Mouse (Mus musculus) thymus, adult 2 months (tissue): ENCODE results near the gene Lrrn4cl. TPM values are rescaled to one million over a fixed set of nuclear protein-coding genes. Genes with fewer than 3 reads are reported as not detected.
A peak's percentile ranks its signal among the peaks of the same experiment; 100 is the strongest.
"Not testable (repeated sequence)": the region's sequence is repeated elsewhere in the genome, so short reads cannot be mapped to it uniquely, and the experiment has no call there.

Experiments
- DNase-seq: peaks from one replicate; pipeline ENCODE4 v3.0.0; 2021
- H3K27ac ChIP-seq: fragments of 200-500 bp; 2 replicates; pipeline ENCODE4 v1.5.1; 2012; ENCODE audit warnings: low read length, control low read depth; ENCODE audit not compliant: control insufficient read depth, insufficient read depth
- H3K27me3 ChIP-seq: fragments of 200-500 bp; 2 replicates; pipeline ENCODE4 v1.6.1; 2012; ENCODE audit warnings: mild to moderate bottlenecking, low read length, moderate library complexity, mixed read lengths; ENCODE audit not compliant: control insufficient read depth, insufficient read depth
- H3K36me3 ChIP-seq: fragments of 200-500 bp; 2 replicates; pipeline ENCODE4 v1.6.1; 2012; ENCODE audit warnings: mild to moderate bottlenecking, low read length, moderate library complexity; ENCODE audit not compliant: control insufficient read depth, insufficient read depth
- H3K4me1 ChIP-seq: fragments of 200-500 bp; replicated peaks from 2 replicates; pipeline ENCODE4 v1.6.1; 2012; ENCODE audit warnings: low read length; ENCODE audit not compliant: control insufficient read depth, insufficient read depth
- H3K4me3 ChIP-seq: fragments of 200-500 bp; 2 replicates; pipeline ENCODE4 v1.5.1; 2012; ENCODE audit warnings: mild to moderate bottlenecking, low read length, control low read depth, moderate library complexity; ENCODE audit not compliant: control insufficient read depth, insufficient read depth
- CTCF ChIP-seq: fragments of 200-500 bp; IDR thresholded peaks from 2 replicates; pipeline ENCODE4 v1.5.1; 2012; ENCODE audit warnings: mild to moderate bottlenecking, control low read depth, low read length, moderate library complexity, borderline replicate concordance; ENCODE audit not compliant: control insufficient read depth, poor library complexity, insufficient read depth; ENCODE audit errors: extremely low read depth
- POLR2A ChIP-seq: fragments of 200-500 bp; IDR thresholded peaks from 2 replicates; pipeline ENCODE4 v1.6.1; 2012; ENCODE audit warnings: mild to moderate bottlenecking, low read length, control low read depth, moderate library complexity; ENCODE audit not compliant: control insufficient read depth, poor library complexity, insufficient read depth; ENCODE audit errors: extremely low read depth
- WGBS: fragments of 180-500 bp; shearing (Covaris S2); methylation state at CpG from one replicate; pipeline ENCODE4 v1.1.7; 2018; 5-methylcytosine and 5-hydroxymethylcytosine counted together
- polyA plus RNA-seq: library from polyadenylated mRNA; depleted of rRNA; stranded (reverse); fragments of >200 nt; gene quantifications from 2 replicates; pipeline ENCODE4 v1.2.3, GENCODE M21; 2012

The Lrrn4cl gene
- polyA plus RNA-seq, 1 experiment, result 1.3 TPM

GRCm38 (mm10) chr19:8822696-8823095, 27.9 kb upstream of the Lrrn4cl start:
- Histone ChIP-seq H3K36me3 (peaks cover 48% of the 10 kb centered on the region), H3K4me3 (no peak overlapping the region), H3K27ac (no peak overlapping the region), H3K27me3 (no peaks in the 10 kb centered on the region), H3K4me1 (peaks cover 8% of the 10 kb centered on the region)
- 97% methylated on average over 8 of the region's 8 CpGs for WGBS
- TF ChIP-seq POLR2A (no peak), CTCF (no peak)
- DNase-seq, result no peak

- DNase-seq, result no peak
- no peak within 1 kb of the TSS for H3K4me3 ChIP-seq
- H3K27me3 ChIP-seq, result no peaks in the 10 kb centered on the region
- TF ChIP-seq POLR2A (no peak), CTCF (no peak)
- WGBS, result 61% methylated on average over 8 of the region's 8 CpGs
- H3K4me1 ChIP-seq, result no peaks in the 10 kb centered on the region
- no peak within 1 kb of the TSS for H3K27ac ChIP-seq
- peaks cover 97% of the 10 kb centered on the region for H3K36me3 ChIP-seq
Measured at GRCm38 (mm10) chr19:8829660-8830059, 20.9 kb upstream of the Lrrn4cl start, which contains the start of gene AC129217.1. Gene AC129217.1, plus strand, starts transcription at chr19:8829773.

- Histone ChIP-seq H3K4me1 (no peaks in the 10 kb centered on the region), H3K36me3 (peaks cover 88% of the 10 kb centered on the region), H3K27ac (no peak overlapping the region), H3K4me3 (no peak overlapping the region), H3K27me3 (no peaks in the 10 kb centered on the region)
- no peak for DNase-seq
- WGBS, result 98% methylated on average over 8 of the region's 8 CpGs
- TF ChIP-seq CTCF (no peak), POLR2A (no peak)
Measured at GRCm38 (mm10) chr19:8830664-8831063, 19.9 kb upstream of the Lrrn4cl start.

GRCm38 (mm10) chr19:8831262-8831661, 19.3 kb upstream of the Lrrn4cl start:
- H3K4me1 ChIP-seq, result no peaks in the 10 kb centered on the region
- TF ChIP-seq POLR2A (no peak), CTCF (no peak)
- H3K27ac ChIP-seq, result no peak overlapping the region
- no peak overlapping the region for H3K4me3 ChIP-seq
- 96% methylated on average over 11 of the region's 11 CpGs for WGBS
- H3K27me3 ChIP-seq, result no peaks in the 10 kb centered on the region
- no peak for DNase-seq
- peaks cover 82% of the 10 kb centered on the region for H3K36me3 ChIP-seq

GRCm38 (mm10) chr19:8832971-8833370, 17.6 kb upstream of the Lrrn4cl start:
- Histone ChIP-seq H3K36me3 (peaks cover 65% of the 10 kb centered on the region), H3K4me3 (no peak overlapping the region), H3K27me3 (no peaks in the 10 kb centered on the region), H3K27ac (no peak overlapping the region), H3K4me1 (peaks cover under 1% of the 10 kb centered on the region)
- no peak for DNase-seq
- 94% methylated on average over 4 of the region's 4 CpGs for WGBS
- TF ChIP-seq CTCF (no peak), POLR2A (no peak)

- not testable (repeated sequence) for H3K4me3 ChIP-seq, H3K27ac ChIP-seq, H3K27me3 ChIP-seq, DNase-seq
- H3K36me3 ChIP-seq, result peaks cover 33% of the 10 kb centered on the region
- 97% methylated on average over 10 of the region's 10 CpGs for WGBS
- H3K4me1 ChIP-seq, result peaks cover 32% of the 10 kb centered on the region
Measured at GRCm38 (mm10) chr19:8836327-8836726, 14.2 kb upstream of the Lrrn4cl start.

- no peak for TF ChIP-seq POLR2A
- TF ChIP-seq CTCF, result peak; percentile 90
- peaks cover 33% of the 10 kb centered on the region for H3K4me1 ChIP-seq
- H3K36me3 ChIP-seq, result peaks cover 23% of the 10 kb centered on the region
- peak; percentile 83 for DNase-seq
- H3K27me3 ChIP-seq, result no peaks in the 10 kb centered on the region
- peak within 1 kb of the TSS; percentile 60 for H3K27ac ChIP-seq
- H3K4me3 ChIP-seq, result peak within 1 kb of the TSS; percentile 86
- 4% methylated on average over 38 of the region's 38 CpGs for WGBS
Measured at GRCm38 (mm10) chr19:8837251-8837791, 13.2 kb upstream of the Lrrn4cl start, which contains the start of gene Bscl2. Gene Bscl2, plus strand, starts transcription at chr19:8837467.
